Comparison of ENCODE assay signal across 20 mouse cellular contexts in genomic region chr17:69200936-69201335, GRCm38 (mm10).
DNase-seq lines count a peak whose midpoint lies in the region; ATAC-seq and TF ChIP-seq lines count a peak whose summit lies in the region.
"Had no signal": no experiment of that assay in that cellular context is flagged by ENCODE, and none has a peak within 500 bp of the region (broad histone marks: within the 10 kb centered on the region; RNA-seq: fewer than 3 reads in every experiment).

No protein-coding gene starts in this region.

- H3K79me2 ChIP-seq in liver, adult 2 months (ENCODE audit: control insufficient read depth, insufficient read depth, low read length) = no peaks in the 10 kb centered on the region

- no peaks in the 10 kb centered on the region for H3K36me3 ChIP-seq in liver, adult 2 months (ENCODE audit: control insufficient read depth, insufficient read depth, low read length)
- H3K36me3 ChIP-seq in liver, embryonic 11.5 days (ENCODE audit: control insufficient read depth, insufficient read depth, low read length) = no peaks in the 10 kb centered on the region
- no peaks in the 10 kb centered on the region for H3K36me3 ChIP-seq in forebrain, embryonic 10.5 days (replicated peaks)
- H3K36me3 ChIP-seq in heart, embryonic 10.5 days = no peaks in the 10 kb centered on the region
- H3K36me3 ChIP-seq: hindbrain, embryonic 10.5 days; hindbrain, embryonic 13.5 days; intestine, embryonic 15.5 days had no signal

- no peak overlapping the region for H3K9ac ChIP-seq in liver, adult 2 months (ENCODE audit: low read depth, low read length)
- H3K9ac ChIP-seq in liver, embryonic 11.5 days (ENCODE audit: low read depth, low read length) = no peak overlapping the region
- H3K9ac ChIP-seq: forebrain, postnatal 0 days; hindbrain, embryonic 13.5 days; intestine, embryonic 15.5 days had no signal

- TF ChIP-seq CTCF in liver, adult 2 months (IDR thresholded peaks at IDR 0.05; ENCODE audit: low read depth, low read length) = no peak

- no peak overlapping the region for H3K4me2 ChIP-seq in liver, embryonic 11.5 days
- H3K4me2 ChIP-seq: heart, embryonic 11.5 days; hindbrain, embryonic 13.5 days; intestine, embryonic 15.5 days had no signal

- H3K9me3 ChIP-seq in liver, embryonic 11.5 days (ENCODE audit: control insufficient read depth, low read length) = no peaks in the 10 kb centered on the region
- no peaks in the 10 kb centered on the region for H3K9me3 ChIP-seq in forebrain, embryonic 10.5 days
- H3K9me3 ChIP-seq in heart, embryonic 10.5 days = no peaks in the 10 kb centered on the region
- H3K9me3 ChIP-seq: hindbrain, embryonic 10.5 days; hindbrain, embryonic 13.5 days; intestine, embryonic 15.5 days had no signal

- peak overlapping the region; percentile 18 for H3K27ac ChIP-seq in liver, adult 2 months (replicated peaks; ENCODE audit: insufficient read depth, low read depth, low read length)
- no peak overlapping the region for H3K27ac ChIP-seq in liver, embryonic 11.5 days (ENCODE audit: low read depth, low read length)
- H3K27ac ChIP-seq in forebrain, embryonic 10.5 days = no peak overlapping the region
- H3K27ac ChIP-seq in heart, embryonic 10.5 days = no peak overlapping the region
- H3K27ac ChIP-seq: heart, adult 2 months; hindbrain, embryonic 10.5 days; hindbrain, embryonic 13.5 days; intestine, embryonic 15.5 days had no signal

- H3K4me3 ChIP-seq in liver, adult 2 months (ENCODE audit: insufficient read depth, low read depth, low read length) = no peak overlapping the region
- no peak overlapping the region for H3K4me3 ChIP-seq in liver, embryonic 11.5 days (ENCODE audit: low read depth, low read length)
- no peak overlapping the region for H3K4me3 ChIP-seq in forebrain, embryonic 10.5 days
- no peak overlapping the region for H3K4me3 ChIP-seq in heart, embryonic 10.5 days
- H3K4me3 ChIP-seq: heart, adult 2 months; hindbrain, embryonic 10.5 days; hindbrain, embryonic 13.5 days; intestine, embryonic 15.5 days had no signal

- no peak for ATAC-seq in liver, embryonic 11.5 days (replicated peaks; ENCODE audit: low FRiP score)
- peak; percentile 25 for ATAC-seq in granulocyte monocyte progenitor cell, adult 5-6 weeks (replicated peaks; ENCODE audit: poor library complexity, severe bottlenecking)
- ATAC-seq: forebrain, embryonic 14.5 days; forebrain, postnatal 0 days; hindbrain, embryonic 16.5 days; intestine, embryonic 15.5 days had no signal

- WGBS in liver, adult 2 months = 88% methylated on average over 8 of the region's 8 CpGs
- WGBS in liver, embryonic 11.5 days = 91% methylated on average over 8 of the region's 8 CpGs
- 96% methylated on average over 8 of the region's 8 CpGs for WGBS in forebrain, embryonic 10.5 days
- WGBS in heart, embryonic 10.5 days = 94% methylated on average over 8 of the region's 8 CpGs

- no peak for TF ChIP-seq POLR2A in liver, adult 2 months (IDR thresholded peaks at IDR 0.05; ENCODE audit: extremely low read depth, insufficient read depth, low read length)

- H3K27me3 ChIP-seq in liver, adult 2 months (ENCODE audit: control insufficient read depth, insufficient read depth, low read length) = no peaks in the 10 kb centered on the region
- no peaks in the 10 kb centered on the region for H3K27me3 ChIP-seq in liver, embryonic 11.5 days (replicated peaks; ENCODE audit: control insufficient read depth, insufficient read depth, low read length)
- no peaks in the 10 kb centered on the region for H3K27me3 ChIP-seq in forebrain, embryonic 10.5 days (ENCODE audit: poor library complexity, severe bottlenecking)
- H3K27me3 ChIP-seq in heart, embryonic 10.5 days (ENCODE audit: insufficient read depth, poor library complexity, severe bottlenecking) = no peaks in the 10 kb centered on the region
- H3K27me3 ChIP-seq: hindbrain, embryonic 13.5 days; intestine, embryonic 15.5 days had no signal

- DNase-seq in liver, adult 2 months (ENCODE audit: extremely low read depth, low read depth, low spot score) = peak; percentile 26
- no peak for DNase-seq in liver, embryonic 11.5 days (ENCODE audit: low spot score)
- peak; percentile 57 for DNase-seq in NIH3T3 (ENCODE audit: low read depth)
- DNase-seq in forebrain, embryonic 10.5 days (ENCODE audit: extremely low spot score, low spot score) = no peak
- no peak for DNase-seq in heart, embryonic 10.5 days (ENCODE audit: low spot score)
- DNase-seq: adrenal gland, adult 8-10 months; adrenal gland, postnatal 25 days; cerebellum, adult 9-11 months; forebrain, postnatal 0 days; gastrocnemius, postnatal 25 days; heart, adult 2 months; heart, postnatal 36 days; kidney, adult 11 months had no signal

- H3K4me1 ChIP-seq in liver, adult 2 months (ENCODE audit: control insufficient read depth, insufficient read depth, low read length) = no peaks in the 10 kb centered on the region
- H3K4me1 ChIP-seq in liver, embryonic 11.5 days (replicated peaks; ENCODE audit: control insufficient read depth, insufficient read depth, low read length) = no peaks in the 10 kb centered on the region
- peaks cover 11% of the 10 kb centered on the region for H3K4me1 ChIP-seq in forebrain, embryonic 10.5 days
- H3K4me1 ChIP-seq in heart, embryonic 10.5 days = peaks cover 39% of the 10 kb centered on the region
- H3K4me1 ChIP-seq: hindbrain, embryonic 13.5 days had no signal

Comparison
In these comparisons a context has a peak if more than half of its experiments do, and no peak if none do; other contexts are left out.
1. DNase-seq: peak in liver, adult 2 months (single experiment) and NIH3T3 (single experiment); none in liver, embryonic 11.5 days (single experiment), forebrain, embryonic 10.5 days (single experiment) and heart, embryonic 10.5 days (single experiment).